Mouse (Mus musculus) cerebellum, adult 2 months (tissue): ENCODE measurements around the gene Aqr.

Experiments used
- CTCF ChIP-seq: fragments of 200-500 bp; IDR thresholded peaks from 2 replicates; pipeline ENCODE4 v1.5.1; 2011; ENCODE audit warnings: low read depth, mild to moderate bottlenecking, control low read depth, low read length, moderate library complexity, borderline replicate concordance; ENCODE audit not compliant: insufficient read depth
- POLR2A ChIP-seq: fragments of 200-500 bp; IDR thresholded peaks from 2 replicates; pipeline ENCODE4 v1.6.1; 2011; ENCODE audit warnings: low read length, control low read depth, borderline replicate concordance; ENCODE audit not compliant: insufficient read depth

DNA sequence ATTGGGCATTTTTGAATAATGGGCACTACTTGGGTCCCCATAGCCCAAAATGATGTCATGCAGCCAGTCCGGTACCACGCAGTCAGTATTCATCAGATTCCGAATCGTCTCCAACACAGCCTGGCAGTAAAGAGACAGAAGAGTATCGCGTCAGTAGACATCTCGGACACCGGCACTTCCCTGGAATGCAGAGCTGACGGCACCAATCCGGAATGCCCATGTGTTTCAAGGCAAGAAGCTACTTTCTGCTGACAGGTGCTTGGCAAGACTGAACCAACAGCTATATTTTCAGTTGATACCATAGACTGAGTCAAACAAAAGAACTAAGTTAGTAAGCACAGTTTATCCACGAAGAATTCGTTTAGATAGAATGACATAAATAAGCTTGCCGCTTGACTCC, 56.2 kb downstream of the Aqr start:
- TF ChIP-seq POLR2A (no peak), CTCF (no peak)
